Mouse (Mus musculus) B cell, adult 2 months (primary cell): Measurements from ENCODE around the gene P4htm.

Experiments
- DNase-seq, 2 experiments: peaks; one replicate each; pipeline ENCODE4 v3.0.0; 2022

Gene P4htm

GRCm38 (mm10) chr9:108577934-108578544 lies 19.4 kb downstream of the P4htm start:
- DNase-seq = peak; percentile 50 to 53

- no peak for DNase-seq
These were observed 20.4 kb downstream of the P4htm start for GRCm38 (mm10) chr9:108577025-108577424.

GRCm38 (mm10) chr9:108575321-108576297 lies 21.9 kb downstream of the P4htm start:
- DNase-seq = no peak

GRCm38 (mm10) chr9:108574921-108575320 lies 22.5 kb downstream of the P4htm start:
- no peak for DNase-seq

- DNase-seq = peak; percentile 75 to 78
These were observed 23.4 kb downstream of the P4htm start for GRCm38 (mm10) chr9:108573774-108574690.

- no peak for DNase-seq
These were observed 25.1 kb downstream of the P4htm start for GRCm38 (mm10) chr9:108572321-108572720.

GRCm38 (mm10) chr9:108571401-108571973 lies 26.0 kb downstream of the P4htm start:
- no peak for DNase-seq

- peak; percentile 89 to 91 for DNase-seq
These were observed 27.1 kb downstream of the P4htm start for GRCm38 (mm10) chr9:108570207-108570896.

- DNase-seq = peak; percentile 89 to 90
These were observed 27.9 kb downstream of the P4htm start, which contains the start of gene Dalrd3 for GRCm38 (mm10) chr9:108569381-108570206. TSS of gene Dalrd3 (plus strand) at chr9:108569886.

- DNase-seq = no peak
These were observed 29.0 kb downstream of the P4htm start for GRCm38 (mm10) chr9:108568511-108568921.

- DNase-seq = no peak
These were observed 29.5 kb downstream of the P4htm start for GRCm38 (mm10) chr9:108567931-108568419.

- peak; percentile 98 to 99 for DNase-seq
These were observed 30.4 kb downstream of the P4htm start, which contains the start of gene Ndufaf3 for GRCm38 (mm10) chr9:108566815-108567776. TSS of gene Ndufaf3 (minus strand) at chr9:108567434.

- no peak for DNase-seq
These were observed 31.3 kb downstream of the P4htm start for GRCm38 (mm10) chr9:108565881-108566814.

- no peak for DNase-seq
These were observed 33.3 kb downstream of the P4htm start for GRCm38 (mm10) chr9:108564131-108564530.

GRCm38 (mm10) chr9:108563671-108564070 lies 33.8 kb downstream of the P4htm start:
- no peak for DNase-seq

- peak; percentile 97 to 98 for DNase-seq
These were observed 37.1 kb downstream of the P4htm start, which contains the start of gene Impdh2 for GRCm38 (mm10) chr9:108560227-108560841. TSS of gene Impdh2 (plus strand) at chr9:108560286.

- no peak for DNase-seq
These were observed 38.3 kb downstream of the P4htm start for GRCm38 (mm10) chr9:108559169-108559568.
